Mouse (Mus musculus): ENCODE measurements at regions not wholly inside any gene's neighbourhood (a gene's known extent, or its start where the extent isn't known, plus 50 kb on each side); places are given as distances from the start of the nearest gene placed in this dataset.

GRCm38 (mm10) chr1:195232658-195233057 is 56.1 kb upstream of the Cr2 start:
- TF ChIP-seq CTCF (IDR thresholded peaks at IDR 0.05; ENCODE audit: extremely low read depth, insufficient read depth, low read length): peak; percentile 34; the same call in 1 of the 2 replicates
- TF ChIP-seq POLR2A (IDR thresholded peaks at IDR 0.05; ENCODE audit: extremely low read depth, insufficient read depth, low read length): no peak
